Mouse (Mus musculus) stomach, embryonic 14.5 days (tissue): ENCODE results near the gene Gnl3l. TPM values are rescaled to one million over a fixed set of nuclear protein-coding genes. Genes with fewer than 3 reads are reported as not detected.

Source experiments
- ATAC-seq: fragments of 200-750 bp; cut with Nextera tagmentation; 2 replicates; pipeline ENCODE4 v1.8.0; 2017; ENCODE audit warnings: low read depth, moderate TSS enrichment; ENCODE audit not compliant: insufficient number of reproducible peaks, insufficient read depth, low FRiP score
- H3K27ac ChIP-seq: fragments of 300-500 bp; sonication (generic); 2 replicates; pipeline ENCODE4 v1.5.1; 2014; ENCODE audit warnings: mild to moderate bottlenecking, low read length, moderate library complexity, mixed read lengths
- H3K27me3 ChIP-seq: fragments of 300-500 bp; sonication (generic); 2 replicates; pipeline ENCODE4 v1.6.1; 2014; ENCODE audit warnings: low read length, control low read depth, mixed read lengths; ENCODE audit not compliant: control insufficient read depth, insufficient read depth
- H3K36me3 ChIP-seq: fragments of 300-500 bp; sonication (generic); 2 replicates; pipeline ENCODE4 v1.6.1; 2014; ENCODE audit warnings: mild to moderate bottlenecking, control low read depth, low read length, moderate library complexity, mixed read lengths; ENCODE audit not compliant: control insufficient read depth, insufficient read depth
- H3K4me1 ChIP-seq: fragments of 300-500 bp; sonication (generic); 2 replicates; pipeline ENCODE4 v1.6.1; 2014; ENCODE audit warnings: low read length, control low read depth, mixed read lengths; ENCODE audit not compliant: control insufficient read depth, insufficient read depth
- H3K4me2 ChIP-seq: fragments of 300-500 bp; sonication (generic); replicated peaks from 2 replicates; pipeline ENCODE4 v1.6.1; 2014; ENCODE audit warnings: low read depth, low read length, control low read depth
- H3K4me3 ChIP-seq: fragments of 300-500 bp; sonication (generic); 2 replicates; pipeline ENCODE4 v1.5.1; 2014; ENCODE audit warnings: low read depth, low read length, control low read depth
- H3K9ac ChIP-seq: fragments of 300-500 bp; sonication (generic); replicated peaks from 2 replicates; pipeline ENCODE4 v1.6.1; 2014; ENCODE audit warnings: low read depth, mild to moderate bottlenecking, control low read depth, low read length, moderate library complexity, mixed read lengths
- H3K9me3 ChIP-seq: fragments of 300-500 bp; sonication (generic); 2 replicates; pipeline ENCODE4 v1.6.1; 2016; ENCODE audit warnings: low read depth, low read length, control low read depth; ENCODE audit not compliant: control insufficient read depth
- WGBS: fragments of 180-500 bp; shearing (Covaris S2); extraction: QIAGEN DNeasy Blood & Tissue Kit; methylation state at CpG from one replicate; pipeline ENCODE4 v1.1.7; 2014; 5-methylcytosine and 5-hydroxymethylcytosine counted together
- polyA plus RNA-seq: library from polyadenylated mRNA; unstranded; fragments of >200 nt; fragmentation: Nextera tagmentation; extraction: Ambion mirVana; gene quantifications from 2 replicates; pipeline ENCODE4 v1.2.1, GENCODE M21; 2014

The Gnl3l gene
- polyA plus RNA-seq, 1 experiment from 2014 or later = 29.4 TPM

- Histone ChIP-seq H3K4me3 (no peak overlapping the region), H3K27me3 (no peaks in the 10 kb centered on the region), H3K4me1 (no peaks in the 10 kb centered on the region), H3K27ac (no peak overlapping the region), H3K4me2 (no peak overlapping the region), H3K9me3 (no peaks in the 10 kb centered on the region), H3K9ac (no peak overlapping the region), H3K36me3 (peaks cover 17% of the 10 kb centered on the region; the same call in 1 of the 2 replicates)
- no peak for ATAC-seq
- WGBS = 82% methylated on average over 3 of the region's 3 CpGs
Measured at GRCm38 (mm10) chrX:150996775-150997174, 20.3 kb downstream of the Gnl3l start.

- Histone ChIP-seq H3K9ac (no peak overlapping the region), H3K27ac (no peak overlapping the region), H3K9me3 (no peaks in the 10 kb centered on the region), H3K4me2 (no peak overlapping the region), H3K4me3 (no peak overlapping the region), H3K4me1 (no peaks in the 10 kb centered on the region), H3K36me3 (no peaks in the 10 kb centered on the region; the same call in 1 of the 2 replicates), H3K27me3 (no peaks in the 10 kb centered on the region)
- ATAC-seq = no peak
- WGBS = 65% methylated on average over 1 of the region's 1 CpGs
Measured at GRCm38 (mm10) chrX:150981621-150982020, 35.5 kb downstream of the Gnl3l start.

- Histone ChIP-seq H3K27me3 (no peaks in the 10 kb centered on the region), H3K4me1 (no peaks in the 10 kb centered on the region), H3K9ac (no peak overlapping the region), H3K9me3 (no peaks in the 10 kb centered on the region), H3K27ac (no peak overlapping the region), H3K4me2 (no peak overlapping the region), H3K4me3 (no peak overlapping the region), H3K36me3 (no peaks in the 10 kb centered on the region)
- ATAC-seq = no peak
- WGBS = 85% methylated on average over 5 of the region's 5 CpGs
Measured at GRCm38 (mm10) chrX:150975424-150975823, 41.7 kb downstream of the Gnl3l start.

GRCm38 (mm10) chrX:150963027-150963426 is 54.1 kb downstream of the Gnl3l start:
- H3K36me3 ChIP-seq = no peaks in the 10 kb centered on the region
- no peak overlapping the region for H3K9ac ChIP-seq
- no peak overlapping the region for H3K4me2 ChIP-seq
- no peak overlapping the region for H3K4me3 ChIP-seq
- no peak for ATAC-seq
- WGBS = 34% methylated on average over 2 of the region's 2 CpGs
- H3K27me3 ChIP-seq = no peaks in the 10 kb centered on the region
- no peaks in the 10 kb centered on the region for H3K9me3 ChIP-seq
- H3K27ac ChIP-seq = no peak overlapping the region
- no peaks in the 10 kb centered on the region for H3K4me1 ChIP-seq

GRCm38 (mm10) chrX:150960702-150961101 is 56.4 kb downstream of the Gnl3l start:
- Histone ChIP-seq H3K9me3 (no peaks in the 10 kb centered on the region), H3K27me3 (no peaks in the 10 kb centered on the region), H3K36me3 (no peaks in the 10 kb centered on the region), H3K27ac (no peak overlapping the region), H3K4me3 (no peak overlapping the region), H3K4me2 (no peak overlapping the region), H3K4me1 (no peaks in the 10 kb centered on the region), H3K9ac (no peak overlapping the region)
- no peak for ATAC-seq
- 64% methylated on average over 5 of the region's 5 CpGs for WGBS

GRCm38 (mm10) chrX:150956522-150957300 is 60.4 kb downstream of the Gnl3l start:
- Histone ChIP-seq H3K27ac (peak overlapping the region; percentile 68), H3K9ac (no peak overlapping the region; the same call in 1 of the 2 replicates), H3K4me1 (no peaks in the 10 kb centered on the region), H3K27me3 (no peaks in the 10 kb centered on the region), H3K4me2 (peak overlapping the region; percentile 27), H3K4me3 (no peak overlapping the region), H3K9me3 (no peaks in the 10 kb centered on the region), H3K36me3 (no peaks in the 10 kb centered on the region)
- ATAC-seq = peak; percentile 96
- WGBS = 19% methylated on average over 24 of the region's 25 CpGs

- H3K4me1 ChIP-seq = no peaks in the 10 kb centered on the region
- H3K4me3 ChIP-seq = no peak overlapping the region
- no peaks in the 10 kb centered on the region for H3K36me3 ChIP-seq
- WGBS = 50% methylated on average over 1 of the region's 1 CpGs
- H3K4me2 ChIP-seq = peak overlapping the region; percentile 27
- H3K27ac ChIP-seq = peak overlapping the region; percentile 68; the same call in 1 of the 2 replicates
- no peaks in the 10 kb centered on the region for H3K9me3 ChIP-seq
- H3K9ac ChIP-seq = no peak overlapping the region
- H3K27me3 ChIP-seq = no peaks in the 10 kb centered on the region
- no peak for ATAC-seq
Measured at GRCm38 (mm10) chrX:150956016-150956415, 61.1 kb downstream of the Gnl3l start.

GRCm38 (mm10) chrX:150955441-150955840 is 61.7 kb downstream of the Gnl3l start:
- no peak overlapping the region for H3K4me3 ChIP-seq
- H3K9me3 ChIP-seq = no peaks in the 10 kb centered on the region
- H3K9ac ChIP-seq = no peak overlapping the region
- H3K4me1 ChIP-seq = no peaks in the 10 kb centered on the region
- no peaks in the 10 kb centered on the region for H3K27me3 ChIP-seq
- H3K36me3 ChIP-seq = no peaks in the 10 kb centered on the region
- 35% methylated on average over 2 of the region's 2 CpGs for WGBS
- no peak overlapping the region for H3K4me2 ChIP-seq
- H3K27ac ChIP-seq = 0 out of 2 replicates have a peak overlapping the region, but pooled peaks have one; percentile 10
- no peak for ATAC-seq

- Histone ChIP-seq H3K9ac (no peak overlapping the region), H3K4me1 (no peaks in the 10 kb centered on the region), H3K27me3 (no peaks in the 10 kb centered on the region), H3K9me3 (no peaks in the 10 kb centered on the region), H3K36me3 (no peaks in the 10 kb centered on the region), H3K4me2 (no peak overlapping the region), H3K27ac (no peak overlapping the region), H3K4me3 (no peak overlapping the region)
- ATAC-seq = no peak
- 65% methylated on average over 1 of the region's 1 CpGs for WGBS
Measured at GRCm38 (mm10) chrX:150954721-150955120, 62.4 kb downstream of the Gnl3l start.
